Mouse (Mus musculus): ENCODE measurements at regions not wholly inside any gene's neighbourhood (a gene's known extent, or its start where the extent isn't known, plus 50 kb on each side); places are given as distances from the start of the nearest gene placed in this dataset.
"Not testable (repeated sequence)": the region's sequence is repeated elsewhere in the genome, so short reads cannot be mapped to it uniquely, and the experiment has no call there.

GRCm38 (mm10) chr10:119094166-119094565 lies 145.7 kb downstream of the Cand1 start:
- Histone ChIP-seq H3K9ac (no peak overlapping the region), H3K27ac (no peak overlapping the region), H3K4me2 (no peak overlapping the region), H3K4me1 (no peaks in the 10 kb centered on the region), H3K27me3 (replicated peaks) (no peaks in the 10 kb centered on the region), H3K9me3 (no peaks in the 10 kb centered on the region), H3K4me3 (replicated peaks) (no peak overlapping the region), H3K36me3 (no peaks in the 10 kb centered on the region)
- ATAC-seq (ENCODE audit: insufficient read depth, low FRiP score, low read depth): no peak
- 89% methylated on average over 11 of the region's 11 CpGs for WGBS

GRCm38 (mm10) chr10:119087886-119088285 lies 152.0 kb downstream of the Cand1 start:
- H3K27me3 ChIP-seq (replicated peaks): no peaks in the 10 kb centered on the region
- WGBS: 91% methylated on average over 4 of the region's 4 CpGs
- no peak for ATAC-seq (ENCODE audit: insufficient read depth, low FRiP score, low read depth)
- no peak overlapping the region for H3K4me3 ChIP-seq (replicated peaks)
- H3K27ac ChIP-seq: no peak overlapping the region
- H3K4me2 ChIP-seq: no peak overlapping the region
- H3K4me1 ChIP-seq: no peaks in the 10 kb centered on the region
- H3K36me3 ChIP-seq: no peaks in the 10 kb centered on the region
- no peak overlapping the region for H3K9ac ChIP-seq
- H3K9me3 ChIP-seq: no peaks in the 10 kb centered on the region

- no peaks in the 10 kb centered on the region for H3K27me3 ChIP-seq (replicated peaks)
- 73% methylated on average over 5 of the region's 5 CpGs for WGBS
- no peaks in the 10 kb centered on the region for H3K9me3 ChIP-seq
- no peak overlapping the region for H3K4me3 ChIP-seq (replicated peaks)
- no peak for ATAC-seq (ENCODE audit: insufficient read depth, low FRiP score, low read depth)
- no peak overlapping the region for H3K27ac ChIP-seq
- no peak overlapping the region for H3K9ac ChIP-seq
- H3K4me2 ChIP-seq: no peak overlapping the region
- H3K4me1 ChIP-seq: no peaks in the 10 kb centered on the region
- no peaks in the 10 kb centered on the region for H3K36me3 ChIP-seq
Measured at GRCm38 (mm10) chr10:119087071-119087665, 152.7 kb downstream of the Cand1 start.

- H3K4me3 ChIP-seq (replicated peaks): no peak overlapping the region
- H3K9ac ChIP-seq: no peak overlapping the region
- H3K4me2 ChIP-seq: no peak overlapping the region
- no peaks in the 10 kb centered on the region for H3K4me1 ChIP-seq
- no peak overlapping the region for H3K27ac ChIP-seq
- no peaks in the 10 kb centered on the region for H3K27me3 ChIP-seq (replicated peaks)
- H3K36me3 ChIP-seq: no peaks in the 10 kb centered on the region
- WGBS: 41% methylated on average over 5 of the region's 5 CpGs
- ATAC-seq (ENCODE audit: insufficient read depth, low FRiP score, low read depth): no peak
- no peaks in the 10 kb centered on the region for H3K9me3 ChIP-seq
Measured at GRCm38 (mm10) chr10:119086450-119086849, 153.4 kb downstream of the Cand1 start.

- H3K4me2 ChIP-seq: no peak overlapping the region
- no peaks in the 10 kb centered on the region for H3K4me1 ChIP-seq
- no peak overlapping the region for H3K27ac ChIP-seq
- WGBS: 70% methylated on average over 4 of the region's 4 CpGs
- H3K4me3 ChIP-seq (replicated peaks): no peak overlapping the region
- H3K36me3 ChIP-seq: no peaks in the 10 kb centered on the region
- H3K9me3 ChIP-seq: no peaks in the 10 kb centered on the region
- no peak for ATAC-seq (ENCODE audit: insufficient read depth, low FRiP score, low read depth)
- no peaks in the 10 kb centered on the region for H3K27me3 ChIP-seq (replicated peaks)
- no peak overlapping the region for H3K9ac ChIP-seq
Measured at GRCm38 (mm10) chr10:119083431-119083830, 156.4 kb downstream of the Cand1 start.

- WGBS: 69% methylated on average over 2 of the region's 2 CpGs
- Histone ChIP-seq H3K36me3 (no peaks in the 10 kb centered on the region), H3K27ac (no peak overlapping the region), H3K9ac (no peak overlapping the region), H3K4me1 (no peaks in the 10 kb centered on the region), H3K4me3 (replicated peaks) (no peak overlapping the region), H3K27me3 (replicated peaks) (no peaks in the 10 kb centered on the region), H3K9me3 (no peaks in the 10 kb centered on the region), H3K4me2 (no peak overlapping the region)
- ATAC-seq (ENCODE audit: insufficient read depth, low FRiP score, low read depth): no peak
Measured at GRCm38 (mm10) chr10:119082861-119083260, 157.0 kb downstream of the Cand1 start.

- not testable (repeated sequence) for H3K4me2 ChIP-seq; ATAC-seq (ENCODE audit: insufficient read depth, low FRiP score, low read depth); H3K4me1 ChIP-seq; H3K36me3 ChIP-seq; H3K27ac ChIP-seq; H3K9ac ChIP-seq; H3K4me3 ChIP-seq (replicated peaks); H3K9me3 ChIP-seq; H3K27me3 ChIP-seq (replicated peaks)
- 74% methylated on average over 3 of the region's 3 CpGs for WGBS
Measured at GRCm38 (mm10) chr10:119081766-119082165, 158.1 kb downstream of the Cand1 start.

- Histone ChIP-seq H3K27ac (peak overlapping the region; percentile 62), H3K9me3 (no peaks in the 10 kb centered on the region), H3K4me1 (peaks cover 16% of the 10 kb centered on the region; the same call in 1 of the 2 replicates), H3K4me2 (peak overlapping the region; percentile 32), H3K27me3 (replicated peaks) (no peaks in the 10 kb centered on the region), H3K9ac (no peak overlapping the region), H3K4me3 (replicated peaks) (0 out of 2 replicates have a peak overlapping the region, but pooled peaks have one; percentile 14), H3K36me3 (no peaks in the 10 kb centered on the region)
- WGBS: 6% methylated on average over 12 of the region's 12 CpGs
- peak; percentile 63; the same call in 1 of the 2 replicates for ATAC-seq (ENCODE audit: insufficient read depth, low FRiP score, low read depth)
Measured at GRCm38 (mm10) chr10:119076100-119076566, 163.7 kb downstream of the Cand1 start.

GRCm38 (mm10) chr10:119074887-119075286 lies 165.0 kb downstream of the Cand1 start:
- H3K9me3 ChIP-seq: no peaks in the 10 kb centered on the region
- no peak overlapping the region for H3K9ac ChIP-seq
- H3K4me2 ChIP-seq: peak overlapping the region; percentile 32
- peaks cover 16% of the 10 kb centered on the region; the same call in 1 of the 2 replicates for H3K4me1 ChIP-seq
- H3K36me3 ChIP-seq: no peaks in the 10 kb centered on the region
- peak; percentile 77 for ATAC-seq (ENCODE audit: insufficient read depth, low FRiP score, low read depth)
- WGBS: 44% methylated on average over 15 of the region's 15 CpGs
- H3K27ac ChIP-seq: peak overlapping the region; percentile 38
- H3K27me3 ChIP-seq (replicated peaks): no peaks in the 10 kb centered on the region
- H3K4me3 ChIP-seq (replicated peaks): peak overlapping the region; percentile 14

GRCm38 (mm10) chr10:119073991-119074390 lies 165.9 kb downstream of the Cand1 start:
- 94% methylated on average over 3 of the region's 3 CpGs for WGBS
- no peak for ATAC-seq (ENCODE audit: insufficient read depth, low FRiP score, low read depth)
- no peak overlapping the region for H3K4me2 ChIP-seq
- H3K9ac ChIP-seq: no peak overlapping the region
- H3K36me3 ChIP-seq: no peaks in the 10 kb centered on the region
- no peak overlapping the region for H3K27ac ChIP-seq
- H3K4me1 ChIP-seq: peaks cover 16% of the 10 kb centered on the region; the same call in 1 of the 2 replicates
- no peaks in the 10 kb centered on the region for H3K27me3 ChIP-seq (replicated peaks)
- H3K9me3 ChIP-seq: no peaks in the 10 kb centered on the region
- no peak overlapping the region for H3K4me3 ChIP-seq (replicated peaks)

- no peaks in the 10 kb centered on the region for H3K36me3 ChIP-seq
- peaks cover 3% of the 10 kb centered on the region; the same call in 1 of the 2 replicates for H3K4me1 ChIP-seq
- no peaks in the 10 kb centered on the region for H3K9me3 ChIP-seq
- 38% methylated on average over 11 of the region's 11 CpGs for WGBS
- no peak overlapping the region for H3K27ac ChIP-seq
- peak; percentile 47; the same call in 1 of the 2 replicates for ATAC-seq (ENCODE audit: insufficient read depth, low FRiP score, low read depth)
- no peak overlapping the region for H3K4me3 ChIP-seq (replicated peaks)
- no peak overlapping the region for H3K9ac ChIP-seq
- H3K27me3 ChIP-seq (replicated peaks): no peaks in the 10 kb centered on the region
- H3K4me2 ChIP-seq: no peak overlapping the region
Measured at GRCm38 (mm10) chr10:119069410-119069809, 170.4 kb downstream of the Cand1 start.

- Histone ChIP-seq H3K9ac (no peak overlapping the region), H3K4me1 (peaks cover 3% of the 10 kb centered on the region; the same call in 1 of the 2 replicates), H3K4me2 (no peak overlapping the region), H3K4me3 (replicated peaks) (no peak overlapping the region), H3K36me3 (no peaks in the 10 kb centered on the region), H3K9me3 (no peaks in the 10 kb centered on the region), H3K27me3 (replicated peaks) (no peaks in the 10 kb centered on the region), H3K27ac (no peak overlapping the region)
- no peak for ATAC-seq (ENCODE audit: insufficient read depth, low FRiP score, low read depth)
- WGBS: 82% methylated on average over 6 of the region's 6 CpGs
Measured at GRCm38 (mm10) chr10:119067838-119068237, 172.0 kb downstream of the Cand1 start.
